Mouse (Mus musculus): ENCODE results near the gene C130026I21Rik.
"Not testable (repeated sequence)": the region's sequence is repeated elsewhere in the genome, so short reads cannot be mapped to it uniquely, and the experiment has no call there.

C130026I21Rik gene

GRCm38 (mm10) chr1:85270466-85270865 lies at the start of gene C130026I21Rik:
C130026I21Rik (minus strand) TSS chr1:85270566.
- DNase-seq (ENCODE audit: low spot score) = not testable (repeated sequence)

- not testable (repeated sequence) for DNase-seq (ENCODE audit: low spot score)
Measured at GRCm38 (mm10) chr1:85287063-85287462, 16.7 kb upstream of the C130026I21Rik start.

GRCm38 (mm10) chr1:85276421-85276820 lies 6.1 kb upstream of the C130026I21Rik start:
- DNase-seq (ENCODE audit: low spot score) = not testable (repeated sequence)

- not testable (repeated sequence) for DNase-seq (ENCODE audit: low spot score)
Measured at GRCm38 (mm10) chr1:85258634-85259033, 11.7 kb downstream of the C130026I21Rik start.

- DNase-seq (ENCODE audit: low spot score) = not testable (repeated sequence)
Measured at GRCm38 (mm10) chr1:85255217-85255616, 15.1 kb downstream of the C130026I21Rik start.

GRCm38 (mm10) chr1:85251211-85251610 lies 19.2 kb downstream of the C130026I21Rik start:
- not testable (repeated sequence) for DNase-seq (ENCODE audit: low spot score)

- DNase-seq (ENCODE audit: low spot score) = not testable (repeated sequence)
Measured at GRCm38 (mm10) chr1:85248985-85249384, 21.4 kb downstream of the C130026I21Rik start.

- not testable (repeated sequence) for DNase-seq (ENCODE audit: low spot score)
Measured at GRCm38 (mm10) chr1:85246776-85247460, 23.4 kb downstream of the C130026I21Rik start.

- DNase-seq (ENCODE audit: low spot score) = not testable (repeated sequence)
Measured at GRCm38 (mm10) chr1:85246266-85246665, 24.1 kb downstream of the C130026I21Rik start.

GRCm38 (mm10) chr1:85244941-85245340 lies 25.4 kb downstream of the C130026I21Rik start:
- not testable (repeated sequence) for DNase-seq (ENCODE audit: low spot score)

GRCm38 (mm10) chr1:85243023-85243422 lies 27.3 kb downstream of the C130026I21Rik start:
- not testable (repeated sequence) for DNase-seq (ENCODE audit: low spot score)

GRCm38 (mm10) chr1:85239018-85239775 lies 31.2 kb downstream of the C130026I21Rik start:
- not testable (repeated sequence) for DNase-seq (ENCODE audit: low spot score)

GRCm38 (mm10) chr1:85206531-85206930 lies 63.8 kb downstream of the C130026I21Rik start:
- not testable (repeated sequence) for DNase-seq (ENCODE audit: low spot score)

- DNase-seq (ENCODE audit: low spot score) = not testable (repeated sequence)
Measured at GRCm38 (mm10) chr1:85199523-85199922, 70.8 kb downstream of the C130026I21Rik start.

GRCm38 (mm10) chr1:85198647-85199350 lies 71.6 kb downstream of the C130026I21Rik start:
- DNase-seq (ENCODE audit: low spot score) = not testable (repeated sequence)

- not testable (repeated sequence) for DNase-seq (ENCODE audit: low spot score)
Measured at GRCm38 (mm10) chr1:85196732-85197131, 73.6 kb downstream of the C130026I21Rik start.

- DNase-seq (ENCODE audit: low spot score) = not testable (repeated sequence)
Measured at GRCm38 (mm10) chr1:85193761-85194160, 76.6 kb downstream of the C130026I21Rik start.

GRCm38 (mm10) chr1:85181981-85182380 lies 88.4 kb downstream of the C130026I21Rik start:
- not testable (repeated sequence) for DNase-seq (ENCODE audit: low spot score)

GRCm38 (mm10) chr1:85178971-85179370 lies 91.4 kb downstream of the C130026I21Rik start:
- DNase-seq (ENCODE audit: low spot score) = not testable (repeated sequence)

- not testable (repeated sequence) for DNase-seq (ENCODE audit: low spot score)
Measured at GRCm38 (mm10) chr1:85162841-85163240, 107.5 kb downstream of the C130026I21Rik start.

GRCm38 (mm10) chr1:85155151-85155550 lies 115.2 kb downstream of the C130026I21Rik start:
- DNase-seq (ENCODE audit: low spot score) = not testable (repeated sequence)

- not testable (repeated sequence) for DNase-seq (ENCODE audit: low spot score)
Measured at GRCm38 (mm10) chr1:85133671-85134070, 136.7 kb downstream of the C130026I21Rik start.

Measured in embryo, embryonic 10.5 days (tissue).